Mouse (Mus musculus) kidney, postnatal 4 days (tissue): ENCODE measurements around the gene Bicra.

ENCODE experiments used
- DNase-seq, 2 experiments: peaks; one replicate each; pipeline ENCODE4 v3.0.0; 2021; ENCODE audit warnings: mixed read lengths in 2 of 2

Bicra gene

GRCm38 (mm10) chr7:15944311-15944710 lies 103.4 kb downstream of the Bicra start:
- DNase-seq, result no peak

GRCm38 (mm10) chr7:15938621-15939020 lies 109.1 kb downstream of the Bicra start:
- no peak for DNase-seq

GRCm38 (mm10) chr7:15937491-15937890 lies 110.2 kb downstream of the Bicra start:
- no peak for DNase-seq

GRCm38 (mm10) chr7:15933437-15934359 lies 114.0 kb downstream of the Bicra start:
- DNase-seq, result peak in 1 of 2 experiments; percentile 45

GRCm38 (mm10) chr7:15931635-15932034 lies 116.1 kb downstream of the Bicra start:
- DNase-seq, result no peak

- DNase-seq, result no peak
Observed at GRCm38 (mm10) chr7:15930543-15930942, 117.2 kb downstream of the Bicra start.

- peak; percentile 78 to 81 for DNase-seq
Observed at GRCm38 (mm10) chr7:15929910-15930309, 117.8 kb downstream of the Bicra start.

- DNase-seq, result peak; percentile 91 to 95
Observed at GRCm38 (mm10) chr7:15922220-15922773, 125.4 kb downstream of the Bicra start, which contains the start of gene Selenow. Selenow (minus strand) TSS chr7:15922402.

- peak in 1 of 2 experiments; percentile 37 for DNase-seq
Observed at GRCm38 (mm10) chr7:15921796-15922195, 125.9 kb downstream of the Bicra start.
